Mouse (Mus musculus): ENCODE measurements around the gene 4930544D05Rik. TPM values are rescaled to one million over a fixed set of nuclear protein-coding genes. Genes with fewer than 3 reads are reported as not detected.

4930544D05Rik gene
- total RNA-seq, 1 experiment from 2014 or later: not detected

DNA sequence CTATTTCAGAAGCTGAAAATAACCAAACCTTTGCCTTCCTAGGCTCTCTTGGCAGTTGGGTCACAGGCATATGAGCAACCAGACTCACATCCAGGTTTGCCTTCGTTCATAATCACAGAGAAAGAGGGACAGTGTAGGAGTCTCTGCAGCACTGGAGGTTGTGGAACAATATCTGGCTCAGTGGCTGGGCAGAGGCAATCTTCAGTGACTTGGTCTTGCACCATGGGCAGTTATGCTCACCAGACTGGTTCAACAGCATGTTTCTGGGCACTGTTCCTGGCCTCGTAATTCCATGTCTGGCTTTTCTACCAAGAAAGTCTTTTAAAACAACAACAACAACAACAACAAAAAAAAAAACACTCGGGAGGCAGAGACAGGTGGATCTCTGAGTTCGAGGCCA lies 20.0 kb downstream of the 4930544D05Rik start:
- ATAC-seq (ENCODE audit: extremely low read depth, insufficient number of reproducible peaks, low FRiP score, poor library complexity, severe bottlenecking): no peak

- ATAC-seq (ENCODE audit: extremely low read depth, insufficient number of reproducible peaks, low FRiP score, poor library complexity, severe bottlenecking): no peak
These were observed 22.1 kb downstream of the 4930544D05Rik start for GRCm38 (mm10) chr11:70637764-70638163.

DNA sequence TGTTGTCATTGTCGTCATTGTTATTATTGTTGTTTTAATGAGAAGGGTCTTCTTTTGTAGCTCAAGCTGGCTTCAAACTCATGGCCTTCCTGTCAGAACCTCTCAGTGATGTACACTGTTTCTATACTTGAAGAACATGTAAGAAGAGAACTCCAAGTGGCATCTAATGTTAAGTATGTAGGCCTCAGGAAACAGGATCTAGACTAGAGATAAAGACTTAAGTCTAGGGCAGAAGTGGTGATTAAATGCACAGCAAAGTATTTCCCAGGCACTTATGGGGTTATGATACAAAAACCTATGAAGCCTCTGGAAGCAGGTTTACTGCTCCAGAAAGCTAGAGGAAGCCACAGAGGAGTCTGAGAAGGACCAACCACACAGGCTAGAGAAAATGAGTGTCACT lies 22.6 kb downstream of the 4930544D05Rik start:
- ATAC-seq (ENCODE audit: extremely low read depth, insufficient number of reproducible peaks, low FRiP score, poor library complexity, severe bottlenecking): no peak

DNA sequence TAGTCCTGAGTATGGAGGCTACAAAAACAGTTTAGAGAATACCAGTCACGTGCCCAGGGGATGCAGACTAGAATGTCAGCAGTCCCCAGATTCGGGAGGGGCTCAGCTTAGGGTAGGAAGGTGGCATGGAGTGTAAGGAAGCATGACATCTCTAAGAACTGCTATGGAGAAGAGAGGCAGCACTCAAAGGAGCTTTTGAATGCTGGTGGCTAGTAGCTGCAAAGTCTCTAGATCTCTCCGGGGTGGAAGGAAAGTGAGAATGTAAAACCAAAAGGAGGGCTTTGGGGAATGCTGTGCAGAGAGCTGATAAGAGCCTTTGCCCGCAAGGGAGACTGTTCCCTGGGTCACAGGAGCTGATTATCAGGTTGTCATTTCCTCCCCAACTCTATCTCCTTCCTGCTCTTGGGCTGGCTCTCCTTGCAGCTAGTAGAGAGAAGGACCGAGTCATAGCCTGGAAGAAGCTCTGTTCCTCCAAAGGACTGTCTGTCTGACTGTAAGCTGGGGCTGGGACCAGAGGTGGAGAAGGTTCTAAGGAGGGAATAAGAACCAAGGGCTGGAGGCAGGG lies 23.1 kb downstream of the 4930544D05Rik start, which contains the start of gene Gp1ba:
TSS of gene Gp1ba (plus strand) at position 409 of the 565 bp plus-strand sequence.
- ATAC-seq (ENCODE audit: extremely low read depth, insufficient number of reproducible peaks, low FRiP score, poor library complexity, severe bottlenecking): no peak

- no peak for ATAC-seq (ENCODE audit: extremely low read depth, insufficient number of reproducible peaks, low FRiP score, poor library complexity, severe bottlenecking)
These were observed 24.3 kb downstream of the 4930544D05Rik start for GRCm38 (mm10) chr11:70639976-70640375.

DNA sequence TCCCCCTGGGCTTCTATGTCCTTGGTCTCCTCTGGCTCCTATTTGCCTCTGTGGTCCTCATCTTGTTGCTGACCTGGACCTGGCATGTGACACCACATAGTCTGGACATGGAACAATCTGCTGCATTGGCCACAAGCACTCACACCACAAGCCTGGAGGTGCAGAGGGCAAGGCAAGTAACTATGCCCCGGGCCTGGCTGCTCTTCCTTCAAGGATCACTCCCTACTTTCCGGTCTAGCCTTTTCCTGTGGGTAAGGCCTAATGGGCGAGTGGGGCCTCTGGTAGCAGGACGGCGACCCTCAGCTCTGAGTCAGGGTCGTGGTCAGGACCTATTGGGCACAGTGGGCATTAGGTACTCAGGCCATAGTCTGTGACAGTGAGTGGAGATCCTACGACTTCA lies 25.6 kb downstream of the 4930544D05Rik start:
- ATAC-seq (ENCODE audit: extremely low read depth, insufficient number of reproducible peaks, low FRiP score, poor library complexity, severe bottlenecking): no peak

GRCm38 (mm10) chr11:70643051-70643450 lies 27.4 kb downstream of the 4930544D05Rik start:
- no peak for ATAC-seq (ENCODE audit: extremely low read depth, insufficient number of reproducible peaks, low FRiP score, poor library complexity, severe bottlenecking)

DNA sequence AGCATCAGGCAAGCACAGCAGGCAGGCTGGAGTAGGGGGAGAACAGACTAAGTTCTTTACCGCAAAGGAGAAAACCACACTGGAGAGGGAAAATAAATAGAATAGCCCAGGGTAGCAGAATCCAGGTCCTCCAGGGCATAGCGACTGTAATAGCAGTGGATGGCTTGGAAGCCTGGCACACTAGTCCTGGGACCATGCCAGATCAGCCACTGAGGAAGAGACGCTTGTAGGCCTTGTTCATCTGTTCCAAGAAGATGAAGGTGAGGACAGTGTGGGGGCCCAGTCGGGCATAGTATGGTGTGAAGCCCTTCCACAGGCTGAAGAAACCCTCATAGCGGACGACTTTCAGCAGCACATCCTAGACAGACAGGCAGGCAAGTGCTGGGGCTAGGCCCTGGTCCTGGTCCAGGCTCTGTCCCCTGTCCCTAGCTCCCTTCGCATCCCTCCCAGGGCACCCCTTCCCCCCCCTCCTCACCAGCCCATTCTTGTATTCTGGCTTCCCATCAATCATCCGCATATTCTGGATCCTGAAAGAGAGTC lies 29.0 kb downstream of the 4930544D05Rik start:
- ATAC-seq (ENCODE audit: extremely low read depth, insufficient number of reproducible peaks, low FRiP score, poor library complexity, severe bottlenecking): no peak

GRCm38 (mm10) chr11:70645461-70646258 lies 30.0 kb downstream of the 4930544D05Rik start:
- no peak for ATAC-seq (ENCODE audit: extremely low read depth, insufficient number of reproducible peaks, low FRiP score, poor library complexity, severe bottlenecking)

- no peak for ATAC-seq (ENCODE audit: extremely low read depth, insufficient number of reproducible peaks, low FRiP score, poor library complexity, severe bottlenecking)
These were observed 30.6 kb downstream of the 4930544D05Rik start for GRCm38 (mm10) chr11:70646259-70646555.

- ATAC-seq (ENCODE audit: extremely low read depth, insufficient number of reproducible peaks, low FRiP score, poor library complexity, severe bottlenecking): peak; percentile 67
These were observed 31.3 kb downstream of the 4930544D05Rik start, which contains the start of the genes Rnf167 and Slc25a11 for GRCm38 (mm10) chr11:70646691-70647650. TSS of gene Rnf167 (plus strand) at chr11:70647235. TSS of gene Slc25a11 (minus strand) at chr11:70647479.

DNA sequence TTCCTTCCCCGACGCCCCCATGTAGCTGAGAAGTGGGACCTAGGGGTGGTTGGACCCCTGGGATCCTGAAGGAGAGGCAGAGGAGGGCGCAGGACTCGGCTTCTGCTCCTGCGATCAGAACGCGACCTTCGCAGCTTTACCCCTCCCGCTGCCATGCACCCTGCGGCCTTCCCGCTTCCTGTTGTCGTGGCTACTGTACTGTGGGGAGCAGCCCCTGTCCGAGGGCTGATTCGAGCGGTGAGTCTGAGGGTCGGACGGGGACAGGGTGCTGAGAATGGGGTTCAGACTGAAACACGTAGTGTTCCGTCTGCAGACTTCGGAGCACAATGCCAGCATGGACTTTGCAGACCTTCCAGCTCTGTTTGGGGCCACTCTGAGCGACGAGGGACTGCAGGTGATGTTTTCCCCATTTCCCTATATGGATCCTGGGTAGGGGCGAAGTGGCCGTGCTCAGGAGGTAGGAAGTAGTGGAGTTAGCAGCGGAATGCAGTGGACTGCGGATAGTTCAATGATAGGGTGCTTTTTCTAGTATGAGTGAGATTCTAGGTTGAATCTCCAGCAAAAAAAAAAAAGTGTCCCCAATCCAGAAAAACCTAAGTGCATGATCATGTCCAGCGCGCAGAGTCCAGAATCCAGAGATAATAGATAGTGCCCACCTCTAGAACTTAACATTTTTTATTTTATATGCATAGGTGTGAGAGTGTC lies 32.2 kb downstream of the 4930544D05Rik start:
- ATAC-seq (ENCODE audit: extremely low read depth, insufficient number of reproducible peaks, low FRiP score, poor library complexity, severe bottlenecking): no peak

- no peak for ATAC-seq (ENCODE audit: extremely low read depth, insufficient number of reproducible peaks, low FRiP score, poor library complexity, severe bottlenecking)
These were observed 32.9 kb downstream of the 4930544D05Rik start for GRCm38 (mm10) chr11:70648512-70648911.

GRCm38 (mm10) chr11:70649185-70649734 lies 33.6 kb downstream of the 4930544D05Rik start:
- no peak for ATAC-seq (ENCODE audit: extremely low read depth, insufficient number of reproducible peaks, low FRiP score, poor library complexity, severe bottlenecking)

DNA sequence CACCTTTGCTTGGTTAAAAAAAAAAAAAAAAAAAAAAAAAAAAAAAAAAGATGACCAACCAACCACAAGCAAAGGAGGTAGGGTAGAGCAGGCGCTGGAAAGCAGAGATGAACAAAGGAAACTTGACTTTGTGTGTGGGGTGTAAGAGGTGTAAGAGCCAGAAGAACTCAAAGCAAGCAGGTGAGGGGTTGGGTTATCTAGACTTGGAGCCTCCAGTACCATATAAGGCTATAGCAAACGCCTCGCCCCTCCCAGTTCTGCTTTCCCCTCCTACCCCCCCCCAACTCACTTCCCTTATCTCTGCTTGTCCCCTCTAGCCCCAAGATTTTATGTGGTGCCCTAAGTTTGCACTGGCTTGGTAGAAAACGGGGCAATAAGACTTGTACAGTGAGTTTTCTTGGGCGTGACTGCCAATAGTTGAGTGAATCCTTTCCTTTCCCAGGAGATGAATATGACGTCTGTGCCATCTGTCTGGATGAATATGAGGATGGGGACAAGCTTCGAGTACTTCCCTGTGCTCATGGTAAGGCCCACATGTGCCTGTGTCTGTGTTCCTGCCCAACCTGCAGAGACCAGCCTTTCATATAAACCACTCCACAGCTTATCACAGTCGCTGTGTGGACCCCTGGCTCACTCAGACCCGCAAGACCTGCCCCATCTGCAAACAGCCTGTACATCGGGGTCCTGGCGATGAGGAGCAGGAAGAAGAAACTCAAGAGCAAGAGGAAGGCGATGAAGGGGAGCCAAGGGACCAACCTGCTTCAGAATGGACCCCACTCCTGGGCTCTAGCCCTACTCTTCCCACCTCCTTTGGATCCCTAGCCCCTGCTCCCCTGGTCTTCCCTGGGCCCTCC lies 34.9 kb downstream of the 4930544D05Rik start:
- ATAC-seq (ENCODE audit: extremely low read depth, insufficient number of reproducible peaks, low FRiP score, poor library complexity, severe bottlenecking): peak; percentile 31; the same call in 1 of the 2 replicates

GRCm38 (mm10) chr11:70651391-70651790 lies 35.7 kb downstream of the 4930544D05Rik start:
- ATAC-seq (ENCODE audit: extremely low read depth, insufficient number of reproducible peaks, low FRiP score, poor library complexity, severe bottlenecking): no peak
